Mouse (Mus musculus) kidney, adult 9 months (tissue): ENCODE data around the gene Asic5.

Source experiments
- DNase-seq: peaks from one replicate; pipeline ENCODE4 v3.0.0; 2022

Gene Asic5

GRCm38 (mm10) chr3:82022421-82022920, 40.4 kb downstream of the Asic5 start:
- DNase-seq = peak; percentile 25

GRCm38 (mm10) chr3:82023065-82023464, 41.0 kb downstream of the Asic5 start:
- DNase-seq = no peak

- DNase-seq = no peak
Observed at GRCm38 (mm10) chr3:82027286-82027685, 45.2 kb downstream of the Asic5 start.

GRCm38 (mm10) chr3:82029229-82029628, 47.1 kb downstream of the Asic5 start:
- peak; percentile 55 for DNase-seq

- no peak for DNase-seq
Observed at GRCm38 (mm10) chr3:82030008-82030748, 48.1 kb downstream of the Asic5 start.

- DNase-seq = no peak
Observed at GRCm38 (mm10) chr3:82036262-82037044, 54.4 kb downstream of the Asic5 start.

- no peak for DNase-seq
Observed at GRCm38 (mm10) chr3:82043676-82044075, 61.6 kb downstream of the Asic5 start.

GRCm38 (mm10) chr3:82044902-82045301, 62.8 kb downstream of the Asic5 start:
- DNase-seq = no peak

- DNase-seq = no peak
Observed at GRCm38 (mm10) chr3:82046087-82046486, 64.0 kb downstream of the Asic5 start.

GRCm38 (mm10) chr3:82047100-82047753, 65.1 kb downstream of the Asic5 start:
- DNase-seq = peak; percentile 37

GRCm38 (mm10) chr3:82048078-82048477, 66.0 kb downstream of the Asic5 start:
- DNase-seq = no peak

GRCm38 (mm10) chr3:82048681-82049080, 66.6 kb downstream of the Asic5 start:
- no peak for DNase-seq

GRCm38 (mm10) chr3:82051468-82051867, 69.4 kb downstream of the Asic5 start:
- DNase-seq = no peak

GRCm38 (mm10) chr3:82052029-82052428, 69.9 kb downstream of the Asic5 start:
- no peak for DNase-seq

- no peak for DNase-seq
Observed at GRCm38 (mm10) chr3:82054283-82054974, 72.3 kb downstream of the Asic5 start.

- no peak for DNase-seq
Observed at GRCm38 (mm10) chr3:82057201-82057600, 75.1 kb downstream of the Asic5 start.

GRCm38 (mm10) chr3:82061402-82062180, 79.5 kb downstream of the Asic5 start:
- no peak for DNase-seq

GRCm38 (mm10) chr3:82067830-82068229, 85.7 kb downstream of the Asic5 start:
- no peak for DNase-seq
